Mouse (Mus musculus) 416B (cell line): ENCODE measurements around the gene Slk.

Experiments used
- DNase-seq: peaks from one replicate; pipeline ENCODE4 v3.0.0; 2011; ENCODE audit warnings: low read depth

Gene Slk

DNA sequence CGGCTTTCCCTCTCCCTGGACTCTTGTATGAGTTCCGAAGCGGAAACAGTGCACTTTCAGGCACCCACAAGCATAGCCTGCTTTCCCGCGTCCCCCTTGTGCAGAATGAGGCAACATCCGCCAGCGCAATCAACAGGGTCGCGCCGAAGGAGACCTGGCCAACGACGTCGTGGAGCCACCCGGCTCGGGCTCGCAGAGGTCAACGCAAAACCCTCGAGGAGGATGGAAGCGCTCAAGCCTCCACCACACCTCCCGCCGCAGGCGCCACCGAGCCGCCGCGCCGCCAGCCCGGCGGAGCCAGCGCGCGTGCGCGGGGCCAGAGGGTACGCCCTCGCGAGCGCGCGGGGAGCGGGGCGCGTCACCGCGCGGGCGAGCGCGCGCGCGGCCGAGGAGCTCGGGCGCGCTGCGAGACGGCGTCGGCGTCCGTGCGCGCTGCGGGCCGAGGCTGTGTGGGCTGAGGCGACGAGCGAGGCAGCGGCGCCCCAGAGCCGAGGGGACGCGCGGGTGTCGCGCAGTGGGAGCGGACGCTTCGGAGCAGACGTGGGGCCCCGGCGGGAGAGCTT lies at the start of gene Slk:
Slk (plus strand) TSS at position 454 of the 563 bp plus-strand sequence.
- peak; percentile 79 for DNase-seq

DNA sequence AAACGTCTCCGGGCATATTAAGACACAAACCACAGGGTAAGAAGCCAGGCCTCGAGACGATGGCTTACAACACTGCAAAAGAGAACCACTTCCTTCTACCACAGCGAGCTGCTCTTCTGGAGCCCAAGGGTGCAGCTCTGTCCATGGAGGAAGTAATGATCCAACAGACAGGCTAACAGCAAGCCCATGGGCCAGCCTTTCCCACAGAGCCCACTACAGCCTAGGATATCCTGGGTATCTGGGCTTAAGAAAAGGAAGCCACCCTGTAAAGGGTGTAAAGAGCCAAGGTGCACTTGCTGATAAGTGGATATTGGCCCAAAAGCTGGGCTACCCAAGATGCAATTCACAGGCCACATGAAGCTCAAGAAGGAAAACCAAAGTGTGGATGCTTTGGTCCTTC lies 48.2 kb upstream of the Slk start:
- DNase-seq = peak; percentile 77

DNA sequence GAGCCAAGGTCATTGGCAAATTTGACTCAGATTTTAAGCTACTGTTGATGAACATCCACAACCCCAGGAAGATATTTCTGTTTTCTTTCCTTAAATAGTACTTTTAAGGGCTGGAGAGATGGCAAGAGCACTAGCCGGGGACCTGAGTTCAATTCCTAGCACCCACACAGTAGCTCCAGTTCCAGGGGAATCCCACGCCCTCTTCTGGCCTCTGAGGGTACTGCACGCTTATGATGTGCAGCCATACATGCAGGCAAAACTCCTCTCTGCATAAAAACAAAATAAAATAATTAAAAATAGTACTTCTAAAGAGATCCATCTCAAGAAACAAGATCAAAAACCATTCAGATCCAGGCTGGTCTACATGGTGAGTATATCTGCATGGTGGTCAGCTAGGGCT lies 47.0 kb upstream of the Slk start:
- peak; percentile 15 for DNase-seq

DNA sequence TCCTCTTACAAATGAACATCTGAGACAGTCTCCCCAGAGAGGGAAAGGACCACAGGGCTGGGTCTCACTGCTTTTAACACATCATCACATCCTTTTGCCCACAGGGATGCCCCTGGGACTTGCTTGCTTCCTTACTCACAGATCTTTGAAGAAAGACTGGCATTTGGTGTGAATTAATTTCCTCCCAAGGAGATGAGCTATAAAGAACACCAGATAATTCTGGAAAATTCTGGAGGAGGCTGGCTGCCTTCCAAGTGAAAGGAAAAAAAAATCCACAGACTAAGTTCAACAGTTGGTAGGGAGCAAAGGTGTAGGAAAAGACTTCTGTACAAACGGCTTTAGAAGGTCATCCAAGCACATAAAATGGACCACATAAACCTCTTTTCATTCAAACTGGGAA lies 45.3 kb upstream of the Slk start:
- no peak for DNase-seq

DNA sequence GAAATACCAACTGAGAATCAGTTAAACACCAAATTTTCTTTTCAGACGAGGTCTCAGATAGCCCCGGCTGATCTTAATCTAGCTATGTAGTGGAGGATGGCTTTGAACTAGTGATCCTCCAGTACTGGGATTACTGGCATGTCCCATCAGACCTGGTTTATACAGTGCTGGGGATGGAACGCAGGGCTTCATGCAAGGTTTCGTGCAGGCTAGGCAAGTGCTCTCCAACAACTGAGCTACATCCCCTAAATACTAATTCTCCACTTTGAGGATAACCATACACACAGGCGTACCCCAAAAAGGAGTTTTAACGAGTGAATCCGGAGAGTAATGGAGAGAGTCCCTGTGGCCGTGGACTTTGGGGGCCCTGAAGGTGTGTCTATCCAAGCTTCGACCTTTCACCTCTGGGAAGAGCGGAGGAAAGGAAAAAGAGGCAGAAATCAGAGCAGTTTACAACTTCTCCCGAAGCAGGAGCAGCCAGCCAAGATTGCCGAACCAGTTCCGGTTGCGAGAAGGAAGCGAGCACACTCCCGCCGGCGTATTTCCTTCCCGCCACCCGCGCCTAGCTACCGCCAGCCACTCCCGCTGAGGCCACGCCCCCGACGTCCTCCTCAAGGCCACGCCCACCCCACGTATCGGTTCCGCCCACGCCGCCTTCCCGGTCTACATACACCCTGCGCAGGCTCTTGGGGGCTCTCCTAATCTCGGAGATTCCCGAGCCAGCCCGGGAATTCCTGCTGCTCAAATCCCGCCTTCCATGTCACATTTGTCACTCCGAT lies 42.8 kb upstream of the Slk start:
- DNase-seq = peak; percentile 91

DNA sequence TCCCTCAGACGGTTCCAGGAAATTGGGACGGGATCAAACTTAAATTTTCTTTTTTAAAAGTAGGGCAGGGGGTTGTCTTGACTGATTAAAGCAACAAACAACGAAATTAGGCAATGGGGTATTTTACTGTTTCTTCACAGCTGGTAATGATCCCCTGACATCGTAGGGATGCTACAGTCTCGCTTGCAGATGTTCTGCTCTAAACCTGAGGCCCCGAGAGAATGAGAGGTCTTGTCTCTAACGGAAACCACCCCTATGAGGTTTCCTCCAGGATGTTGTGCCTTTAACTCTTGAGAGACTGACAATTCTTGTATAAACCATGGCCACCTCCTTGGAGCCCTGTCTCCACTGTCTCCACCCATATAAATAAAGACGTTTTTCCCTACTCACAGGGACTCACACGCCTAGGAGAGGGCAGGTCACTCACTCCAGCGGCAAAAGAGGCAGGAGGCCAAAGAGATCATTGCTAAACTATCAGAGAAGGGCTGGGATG lies 42.1 kb upstream of the Slk start, which contains the start of gene Stn1:
Stn1 (minus strand) TSS at position 208 of the 493 bp plus-strand sequence.
- DNase-seq = peak; percentile 69

DNA sequence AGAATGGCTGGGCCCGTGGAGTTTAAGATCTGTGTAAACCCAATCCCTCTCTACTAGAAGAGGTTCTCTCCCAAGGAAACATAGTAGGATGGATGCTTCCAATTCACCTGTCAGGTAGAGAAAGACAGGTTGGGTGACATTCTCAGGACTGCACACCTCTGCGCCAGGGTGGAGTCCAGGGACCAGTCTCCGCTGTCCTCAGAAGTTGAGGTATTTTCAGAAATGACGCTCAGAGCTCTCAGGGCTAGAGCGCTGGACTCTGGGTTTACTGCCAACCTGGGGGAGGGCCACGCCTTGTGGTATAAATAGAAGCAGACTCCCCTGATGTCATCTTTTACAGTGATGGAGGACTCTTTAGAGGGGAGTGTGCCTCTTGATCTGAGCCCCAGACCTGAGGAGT lies 41.6 kb upstream of the Slk start:
- peak; percentile 46 for DNase-seq

DNA sequence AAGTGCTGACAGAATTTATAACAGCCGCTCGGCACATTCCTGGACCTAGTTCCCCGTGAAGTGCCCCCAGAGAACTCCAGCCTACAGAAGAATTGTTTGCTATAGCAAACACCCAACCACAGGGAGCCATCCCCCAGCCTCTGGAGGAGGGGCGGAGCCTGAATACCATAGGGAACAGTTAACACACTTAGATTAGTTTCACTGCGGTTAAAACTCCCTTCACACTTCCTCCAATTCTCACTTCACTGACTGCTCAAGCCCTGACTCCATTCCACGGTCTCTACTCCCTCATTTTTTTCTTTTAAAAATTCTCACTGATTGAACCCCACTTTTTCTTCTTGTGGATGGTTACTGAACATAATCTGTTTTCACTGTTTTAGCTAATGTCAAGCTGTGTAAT lies 40.7 kb upstream of the Slk start:
- peak; percentile 74 for DNase-seq

DNA sequence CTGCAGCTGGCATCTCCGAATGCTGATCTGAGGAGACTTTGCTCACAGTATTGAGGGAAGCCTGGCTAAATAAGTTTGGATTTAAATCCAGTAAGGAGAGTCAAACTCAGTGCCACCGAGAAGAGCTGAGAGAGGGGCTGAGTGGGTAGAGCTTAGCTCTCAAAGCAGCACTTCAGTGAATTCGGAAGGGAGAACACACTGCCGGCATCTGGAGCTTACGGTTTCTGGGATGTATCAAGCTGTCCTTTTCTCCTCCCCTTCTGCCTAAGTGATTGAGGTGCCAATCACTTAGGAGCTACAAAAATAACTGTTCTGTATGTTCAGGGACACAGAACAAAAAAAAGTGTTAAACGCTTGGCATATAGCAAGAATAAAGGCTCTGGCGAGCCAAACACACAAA lies 37.0 kb upstream of the Slk start:
- no peak for DNase-seq

DNA sequence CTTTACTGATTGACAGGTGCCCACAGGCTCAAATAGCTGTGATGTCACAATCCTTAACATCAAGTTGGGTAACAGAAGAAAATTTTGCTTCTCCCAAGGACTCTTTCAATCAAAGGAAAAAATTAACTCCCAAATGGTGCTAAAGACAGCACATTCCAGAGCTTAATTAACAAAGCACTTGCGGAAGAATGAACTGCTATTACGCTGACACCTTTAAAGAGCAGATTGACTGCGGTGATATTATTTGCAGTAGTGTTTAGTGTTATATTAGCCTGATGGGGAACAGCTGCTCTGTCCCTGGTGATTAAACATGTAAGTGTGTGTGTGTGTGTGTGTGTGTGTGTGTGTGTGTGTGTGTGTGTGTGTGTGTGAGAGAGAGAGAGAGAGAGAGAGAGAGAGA lies 34.4 kb upstream of the Slk start:
- DNase-seq = no peak

DNA sequence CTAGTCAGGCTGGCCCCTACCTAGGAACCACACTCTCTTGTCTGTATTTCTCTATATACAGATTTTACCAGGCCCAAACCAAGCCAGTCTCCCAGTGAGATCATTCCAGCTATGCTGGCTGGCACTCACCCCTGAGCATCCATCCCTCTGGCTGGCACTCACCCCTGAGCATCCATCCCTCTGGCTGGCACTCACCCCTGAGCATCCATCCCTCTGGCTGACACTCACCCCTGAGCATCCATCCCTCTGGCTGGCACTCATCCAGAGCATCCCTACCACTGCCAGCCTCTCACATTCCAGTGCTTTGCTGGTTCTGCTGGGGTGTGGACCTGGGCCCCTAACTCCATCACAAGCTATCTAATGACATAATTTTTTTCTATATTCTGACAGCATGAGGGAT lies 34.0 kb upstream of the Slk start:
- no peak for DNase-seq

DNA sequence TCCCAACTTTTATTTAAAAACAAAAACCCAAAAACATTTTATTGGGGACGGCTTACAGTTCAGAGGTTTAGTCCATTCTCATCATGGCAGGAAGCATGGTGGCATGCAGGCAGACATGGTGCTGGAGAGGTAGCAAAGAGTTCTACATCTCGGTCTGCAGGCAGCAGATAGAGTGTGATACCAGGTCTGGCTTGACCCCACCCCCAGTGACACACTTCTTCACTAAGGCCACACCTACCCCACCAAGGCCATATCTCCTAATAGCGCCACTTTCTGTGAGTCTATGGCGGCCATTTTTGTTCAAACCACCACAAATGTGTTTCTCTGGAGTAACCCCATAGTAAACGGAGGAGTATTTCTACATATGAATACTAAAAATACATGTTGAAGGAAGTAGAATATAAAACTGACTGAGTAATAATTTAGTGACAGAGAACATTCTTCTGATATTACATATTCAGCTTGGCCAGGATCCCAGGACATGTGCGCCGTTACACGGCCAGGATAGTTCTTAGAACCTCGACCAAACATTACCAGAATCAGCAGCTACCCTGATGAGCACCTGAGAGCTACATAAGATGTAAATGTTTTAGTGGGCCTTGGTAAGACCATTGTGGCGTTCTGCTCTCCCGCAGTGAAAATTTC lies 30.9 kb upstream of the Slk start:
- DNase-seq = no peak

DNA sequence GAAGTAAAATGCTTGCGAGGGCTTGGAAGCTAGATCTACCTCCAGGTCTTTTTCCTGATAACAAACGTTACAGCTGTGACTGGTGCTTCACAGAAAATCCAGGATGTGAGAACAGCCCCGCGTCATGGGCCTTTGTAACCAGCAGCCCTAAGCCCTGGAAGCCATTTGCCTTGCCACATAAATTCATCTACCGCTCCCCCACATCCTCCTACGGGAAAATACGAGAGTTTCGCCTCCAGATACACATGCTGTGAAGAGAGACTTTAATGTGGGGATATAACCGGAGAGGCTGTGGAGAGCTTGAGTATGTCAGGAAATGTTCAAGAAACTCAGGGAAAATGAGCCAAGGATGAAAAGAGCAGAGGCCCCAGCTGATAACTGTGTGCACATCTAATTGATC lies 30.3 kb upstream of the Slk start:
- DNase-seq = no peak

DNA sequence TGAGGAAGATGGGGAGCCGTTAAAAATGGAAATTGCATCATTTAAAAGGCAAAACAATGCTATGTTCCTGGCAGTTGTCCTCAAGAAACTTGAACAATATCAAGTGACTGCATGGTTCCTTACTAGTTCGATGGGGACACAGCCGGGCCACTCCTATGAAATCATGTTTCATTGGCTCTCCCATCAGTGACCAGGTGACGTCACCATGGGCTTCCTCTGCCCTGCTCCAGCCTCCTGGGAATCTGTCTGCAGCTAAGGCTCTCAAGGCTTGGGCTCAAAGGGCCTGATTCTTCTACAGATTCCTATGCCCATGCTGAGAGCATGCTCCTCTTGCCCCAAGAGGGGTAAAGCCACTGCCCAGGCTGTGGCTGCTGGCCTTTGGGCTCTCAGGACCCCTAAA lies 29.9 kb upstream of the Slk start:
- no peak for DNase-seq

DNA sequence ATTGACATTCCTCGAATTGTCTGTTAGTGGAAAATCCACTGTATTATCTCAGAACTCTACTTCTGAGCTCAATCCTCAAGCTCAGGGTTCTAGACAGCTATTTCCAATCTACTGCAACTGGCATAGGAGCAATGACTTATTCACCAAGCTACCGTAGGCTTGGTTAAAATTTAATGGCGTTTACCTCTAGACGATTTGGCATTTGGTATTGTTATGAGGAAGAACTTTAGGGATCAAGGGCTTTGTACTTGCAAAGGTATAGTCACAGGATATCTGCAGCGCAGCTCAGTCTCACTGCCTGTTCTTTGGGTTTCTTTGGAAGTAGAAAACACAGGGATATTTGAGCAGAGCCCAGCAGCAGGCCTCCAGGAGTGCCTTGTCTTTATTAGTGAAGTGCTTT lies 20.3 kb upstream of the Slk start:
- DNase-seq = no peak

DNA sequence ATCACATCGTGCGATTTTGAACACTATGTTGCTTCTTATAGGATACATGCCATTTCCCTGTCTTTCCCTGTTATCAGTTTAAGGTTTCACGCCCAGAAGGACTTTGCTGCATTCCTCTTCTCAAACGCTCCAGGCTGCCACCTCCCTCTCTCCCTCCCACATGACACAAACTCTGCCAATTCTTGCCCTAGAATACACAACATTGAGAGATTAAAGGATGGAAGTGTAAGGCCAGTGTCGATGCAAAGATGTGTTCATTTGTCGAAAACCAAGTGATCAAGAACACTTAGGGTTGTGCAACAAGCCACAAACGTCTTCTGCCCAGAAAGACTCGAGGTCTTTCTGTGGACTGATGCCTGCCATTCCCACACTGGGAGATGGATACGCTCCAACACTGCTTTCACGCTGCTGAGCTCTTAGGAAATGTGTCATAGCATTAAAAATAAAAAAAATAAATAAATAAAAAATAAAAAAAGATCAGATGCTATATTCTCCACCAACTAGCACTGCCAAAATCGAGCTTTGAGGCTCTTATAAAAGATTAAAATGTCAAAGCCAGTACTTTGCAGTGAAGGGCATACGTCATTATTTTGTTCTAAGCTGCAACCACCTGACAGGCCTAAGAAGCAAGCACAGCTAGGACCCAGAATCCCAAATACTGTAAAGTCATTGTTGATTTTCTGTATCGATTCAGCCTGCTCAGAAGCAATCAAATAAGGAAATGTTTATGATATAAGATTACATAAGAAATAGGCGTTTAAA lies 19.5 kb upstream of the Slk start:
- DNase-seq = no peak

DNA sequence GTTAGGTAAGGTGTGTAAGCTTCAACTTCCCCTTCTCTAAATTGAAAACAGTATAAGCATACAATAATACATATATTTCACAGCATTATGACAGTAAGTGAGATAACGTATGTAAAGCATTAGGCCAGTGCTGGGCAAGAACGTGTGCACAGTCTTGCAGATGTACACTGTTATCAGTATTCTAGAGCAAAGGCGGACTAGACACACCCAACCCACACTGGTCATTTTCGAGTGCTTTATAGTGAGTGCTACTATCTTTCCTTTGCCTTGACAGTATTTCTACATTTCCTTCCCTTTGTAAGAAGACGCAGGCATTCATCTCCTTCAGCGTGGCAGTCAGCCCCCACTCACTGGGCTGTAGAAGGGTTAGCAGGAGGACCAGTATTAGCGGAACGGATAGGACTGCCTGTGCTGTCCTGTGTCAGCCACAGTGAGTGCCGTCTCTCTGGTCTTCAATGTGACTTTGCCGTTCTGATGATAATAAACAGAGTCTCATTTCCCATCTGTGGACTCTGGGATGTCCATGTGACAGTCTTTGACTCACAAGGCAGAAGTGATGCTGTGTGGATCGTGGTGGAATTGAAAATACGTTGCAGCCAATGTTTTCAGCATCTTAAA lies 18.8 kb upstream of the Slk start:
- no peak for DNase-seq

DNA sequence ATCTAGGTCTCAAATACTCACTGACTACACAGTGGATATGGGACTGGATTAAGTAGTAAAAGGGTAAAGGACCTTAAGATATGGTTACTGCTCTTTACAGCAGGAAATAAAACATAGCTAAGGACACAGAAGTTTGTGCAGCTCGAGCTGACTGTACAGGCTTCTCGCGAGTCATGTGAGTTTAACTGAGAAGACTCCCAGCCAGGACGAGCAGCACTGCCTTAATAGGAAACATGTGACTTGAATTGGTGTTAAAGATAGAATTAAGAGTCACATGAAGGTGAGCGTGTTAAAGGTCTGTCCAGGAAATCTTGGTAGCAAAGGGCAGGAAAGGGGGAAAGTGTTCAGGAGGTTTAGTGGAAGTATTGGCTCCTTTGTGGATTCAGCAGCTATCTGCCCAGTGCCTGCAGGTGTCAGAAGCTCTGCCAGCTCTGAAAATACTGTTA lies 17.5 kb upstream of the Slk start:
- peak; percentile 44 for DNase-seq

DNA sequence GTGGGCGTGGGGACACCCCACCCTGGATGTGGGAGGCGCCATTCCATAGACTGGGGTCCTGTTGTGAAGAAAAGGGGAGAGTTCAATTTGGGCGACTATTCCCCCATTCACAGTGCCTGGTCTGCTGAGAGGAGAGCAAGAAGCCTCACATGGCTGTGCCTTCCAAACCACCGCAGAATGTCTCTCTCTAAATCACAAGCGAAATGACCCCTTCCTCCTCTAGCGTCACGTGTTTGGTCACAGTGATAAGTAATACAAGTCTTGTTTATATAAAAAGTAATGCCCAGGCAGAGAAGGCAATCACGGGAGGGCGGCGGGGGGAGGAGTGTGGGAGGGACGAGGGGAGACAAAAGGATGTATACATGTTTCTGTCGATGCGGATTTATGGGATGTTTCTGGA lies 15.8 kb upstream of the Slk start:
- DNase-seq = no peak

DNA sequence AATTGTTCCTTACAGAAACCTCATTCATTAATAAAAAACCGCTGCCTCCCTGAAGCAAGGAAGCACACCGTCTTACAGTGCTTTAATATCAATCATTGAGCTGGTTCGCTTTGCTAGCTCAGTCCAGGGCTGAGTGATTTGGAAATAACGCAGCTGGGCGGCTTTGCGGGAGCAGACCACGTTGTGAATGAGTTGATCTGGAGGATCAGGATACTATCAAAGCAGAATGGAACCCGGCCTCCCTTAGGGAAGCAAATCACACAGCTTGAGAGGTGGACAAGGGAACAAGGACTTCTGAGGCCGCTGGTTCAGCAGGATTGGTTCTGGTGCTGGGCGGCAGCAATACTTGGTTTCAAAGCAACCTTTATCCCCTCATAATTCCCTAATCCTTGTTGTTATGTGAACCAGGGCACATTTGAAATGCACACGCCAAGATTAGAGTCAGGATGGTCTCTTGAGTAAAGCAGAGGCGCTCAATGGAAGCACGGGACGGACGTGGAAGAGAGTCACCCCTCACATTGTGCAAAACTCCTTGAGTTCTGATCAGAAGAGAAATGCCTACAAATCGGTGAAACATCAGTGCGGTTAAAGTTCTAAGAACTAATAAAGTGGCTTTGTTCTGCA lies 14.3 kb upstream of the Slk start:
- no peak for DNase-seq

DNA sequence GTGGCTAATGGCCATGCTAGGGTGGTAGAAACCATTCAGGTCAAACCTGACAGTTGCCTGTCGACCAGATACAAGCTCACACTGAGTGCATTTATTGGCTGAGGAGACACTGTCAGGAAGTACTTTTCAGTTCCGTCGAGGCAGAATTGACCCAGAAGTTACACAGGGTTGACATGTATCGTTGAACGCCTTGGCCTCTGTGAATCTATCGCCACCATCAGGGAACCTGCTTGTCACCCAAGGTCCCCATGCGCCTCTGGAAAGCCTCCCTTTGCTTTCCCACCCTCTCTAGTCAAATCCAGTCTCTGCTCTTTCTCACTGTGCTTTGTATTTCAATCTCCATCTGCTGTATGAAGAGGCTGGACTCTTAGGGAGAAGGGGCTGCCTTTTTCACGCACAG lies 13.5 kb upstream of the Slk start:
- no peak for DNase-seq

DNA sequence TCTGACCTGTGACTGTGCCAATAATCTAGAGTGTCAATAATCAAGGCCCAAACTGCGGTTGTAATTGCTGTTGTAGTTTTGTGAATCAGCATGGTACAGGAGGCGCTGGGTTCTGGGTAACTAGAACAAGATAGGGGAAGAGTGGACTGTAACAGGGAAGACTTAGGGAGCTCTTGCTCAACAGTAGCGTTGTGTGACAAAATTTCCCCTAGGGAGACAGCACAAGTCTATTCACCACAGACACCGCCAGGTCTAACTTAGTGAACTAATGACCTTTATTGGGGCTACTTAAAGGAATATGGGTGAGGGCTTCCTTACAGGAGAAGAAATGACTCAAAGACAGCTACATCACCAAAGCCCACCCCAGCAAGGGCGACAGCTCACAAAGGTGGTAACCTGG lies 9.4 kb upstream of the Slk start:
- peak; percentile 39 for DNase-seq
